8 mouse cellular contexts compared by ENCODE assay signal in genomic region chr2:65667590-65668436, GRCm38 (mm10). TPM values are rescaled to one million over a fixed set of nuclear protein-coding genes. Genes with fewer than 3 reads are reported as not detected.
A peak's percentile ranks its signal among the peaks of the same experiment; 100 is the strongest.
DNase-seq lines count a peak whose midpoint lies in the region; ATAC-seq and TF ChIP-seq lines count a peak whose summit lies in the region.

No protein-coding gene starts in this region.

- no peaks in the 10 kb centered on the region for H3K36me3 ChIP-seq in kidney, embryonic 14.5 days (ENCODE audit: control insufficient read depth, insufficient read depth, low read length)
- H3K36me3 ChIP-seq in embryonic facial prominence, embryonic 11.5 days (replicated peaks; ENCODE audit: control insufficient read depth, insufficient read depth, low read depth, low read length), result no peaks in the 10 kb centered on the region
- no peaks in the 10 kb centered on the region for H3K36me3 ChIP-seq in hindbrain, postnatal 0 days (ENCODE audit: insufficient read depth, low read length)
- no peaks in the 10 kb centered on the region for H3K36me3 ChIP-seq in midbrain, embryonic 16.5 days (ENCODE audit: control insufficient read depth, insufficient read depth, low read length)

- peak overlapping the region; percentile 37 for H3K4me3 ChIP-seq in kidney, embryonic 14.5 days (ENCODE audit: low read length)
- peak overlapping the region; percentile 26; the same call in 1 of the 2 replicates for H3K4me3 ChIP-seq in embryonic facial prominence, embryonic 11.5 days (ENCODE audit: low read depth, low read length)
- peak overlapping the region; percentile 49 for H3K4me3 ChIP-seq in hindbrain, postnatal 0 days (ENCODE audit: low read length)
- H3K4me3 ChIP-seq in midbrain, embryonic 16.5 days (ENCODE audit: low read depth, low read length), result peak overlapping the region; percentile 54

- DNase-seq in kidney, postnatal 10 days, result no peak
- DNase-seq in embryonic facial prominence, embryonic 11.5 days (ENCODE audit: low spot score), result no peak
- DNase-seq in hindbrain, postnatal 0 days (ENCODE audit: low spot score), result no peak
- no peak for DNase-seq in gastrocnemius, postnatal 36 days
- DNase-seq in embryo, embryonic 11 days, result no peak
- no peak for DNase-seq in ovary, postnatal 36 days (ENCODE audit: low spot score)

- intact Hi-C loops in gastrocnemius, postnatal 36 days (cut with DNase I), result loop anchor here (5.0 kb wide), 1 partner anchor 271 kb away; no protein-coding TSS in a partner anchor

- H3K27ac ChIP-seq in kidney, embryonic 14.5 days (ENCODE audit: low read depth, low read length), result no peak overlapping the region
- H3K27ac ChIP-seq in embryonic facial prominence, embryonic 11.5 days (replicated peaks; ENCODE audit: low read depth, low read length), result no peak overlapping the region
- H3K27ac ChIP-seq in hindbrain, postnatal 0 days, result peak overlapping the region; percentile 46; the same call in 1 of the 2 replicates
- peak overlapping the region; percentile 70 for H3K27ac ChIP-seq in midbrain, embryonic 16.5 days (ENCODE audit: low read length)

- peak; percentile 56 for ATAC-seq in kidney, embryonic 14.5 days (ENCODE audit: low FRiP score, low TSS enrichment)
- ATAC-seq in embryonic facial prominence, embryonic 11.5 days (replicated peaks; ENCODE audit: insufficient number of reproducible peaks, low FRiP score, low TSS enrichment, low read depth), result peak; percentile 63
- ATAC-seq in hindbrain, postnatal 0 days, result peak; percentile 61
- ATAC-seq in midbrain, embryonic 16.5 days, result peak; percentile 54

- peak overlapping the region; percentile 31; the same call in 1 of the 2 replicates for H3K9ac ChIP-seq in kidney, embryonic 14.5 days (ENCODE audit: low read depth, low read length)
- no peak overlapping the region for H3K9ac ChIP-seq in embryonic facial prominence, embryonic 11.5 days (replicated peaks; ENCODE audit: low read length)
- H3K9ac ChIP-seq in hindbrain, postnatal 0 days (replicated peaks; ENCODE audit: low read length), result peak overlapping the region; percentile 33; the same call in 1 of the 2 replicates
- H3K9ac ChIP-seq in midbrain, embryonic 16.5 days (ENCODE audit: low read depth, low read length), result 0 out of 2 replicates have a peak overlapping the region, but pooled peaks have one; percentile 48

- no peaks in the 10 kb centered on the region for H3K4me1 ChIP-seq in kidney, embryonic 14.5 days (ENCODE audit: control insufficient read depth, insufficient read depth, low read length)
- no peaks in the 10 kb centered on the region for H3K4me1 ChIP-seq in embryonic facial prominence, embryonic 11.5 days (ENCODE audit: control insufficient read depth, insufficient read depth, low read length)
- no peaks in the 10 kb centered on the region for H3K4me1 ChIP-seq in hindbrain, postnatal 0 days (ENCODE audit: insufficient read depth, low read length)
- peaks cover 19% of the 10 kb centered on the region for H3K4me1 ChIP-seq in midbrain, embryonic 16.5 days (ENCODE audit: control insufficient read depth, insufficient read depth, low read length)

- no peaks in the 10 kb centered on the region for H3K9me3 ChIP-seq in kidney, embryonic 14.5 days (ENCODE audit: control insufficient read depth, low read length)
- H3K9me3 ChIP-seq in embryonic facial prominence, embryonic 11.5 days (replicated peaks; ENCODE audit: control insufficient read depth, low read length), result no peaks in the 10 kb centered on the region
- H3K9me3 ChIP-seq in hindbrain, postnatal 0 days (ENCODE audit: low read length), result no peaks in the 10 kb centered on the region
- no peaks in the 10 kb centered on the region for H3K9me3 ChIP-seq in midbrain, embryonic 16.5 days (replicated peaks; ENCODE audit: control insufficient read depth, low read length, poor library complexity, severe bottlenecking)

- TF ChIP-seq CTCF in hindbrain, postnatal 0 days (IDR thresholded peaks at IDR 0.05; ENCODE audit: low read depth), result no peak

- H3K27me3 ChIP-seq in kidney, embryonic 14.5 days (ENCODE audit: control insufficient read depth, insufficient read depth, low read length), result no peaks in the 10 kb centered on the region
- H3K27me3 ChIP-seq in embryonic facial prominence, embryonic 11.5 days (ENCODE audit: control insufficient read depth, insufficient read depth, low read length), result no peaks in the 10 kb centered on the region
- no peaks in the 10 kb centered on the region for H3K27me3 ChIP-seq in hindbrain, postnatal 0 days (ENCODE audit: insufficient read depth, low read length)
- H3K27me3 ChIP-seq in midbrain, embryonic 16.5 days (ENCODE audit: control insufficient read depth, insufficient read depth, low read depth, low read length), result no peaks in the 10 kb centered on the region

- 55% methylated on average over 18 of the region's 18 CpGs for WGBS in kidney, embryonic 14.5 days
- WGBS in embryonic facial prominence, embryonic 11.5 days, result 53% methylated on average over 18 of the region's 18 CpGs
- WGBS in hindbrain, postnatal 0 days, result 47% methylated on average over 18 of the region's 18 CpGs
- 45% methylated on average over 18 of the region's 18 CpGs for whole genome bisulfite sequencing in midbrain, embryonic 16.5 days

- peak overlapping the region; percentile 45 for H3K4me2 ChIP-seq in kidney, embryonic 14.5 days (replicated peaks; ENCODE audit: low read depth, low read length)
- peak overlapping the region; percentile 34; the same call in 1 of the 2 replicates for H3K4me2 ChIP-seq in embryonic facial prominence, embryonic 11.5 days (ENCODE audit: low read depth, low read length)
- peak overlapping the region; percentile 55 for H3K4me2 ChIP-seq in hindbrain, postnatal 0 days (ENCODE audit: low read depth, low read length)
- peak overlapping the region; percentile 76 for H3K4me2 ChIP-seq in midbrain, embryonic 16.5 days (ENCODE audit: low read length)

RNA-seq across cellular contexts. Expression of gene Scn2a, which starts 47.2 kb away (rescaled TPM):
- polyA plus RNA-seq in kidney, embryonic 14.5 days (2014; fragmentation: Nextera tagmentation; extraction: Ambion mirVana), result 3.6 and 3.9 TPM in 2 replicates
- polyA plus RNA-seq in embryonic facial prominence, embryonic 11.5 days (2014; fragmentation: Nextera tagmentation; extraction: Ambion mirVana), result 5.5 and 5.8 TPM in 2 replicates
- total RNA-seq in hindbrain, postnatal 0 days (2014; rRNA removed), result 83.0 and 85.7 TPM in 2 replicates
- 56.7 and 59.6 TPM in 2 replicates for polyA plus RNA-seq in hindbrain, postnatal 0 days (2015; fragmentation: Nextera tagmentation; extraction: Ambion mirVana)
- 55.5 and 56.7 TPM in 2 replicates for polyA plus RNA-seq in midbrain, embryonic 16.5 days (2015; fragmentation: Nextera tagmentation; extraction: Ambion mirVana)
- total RNA-seq in gastrocnemius, postnatal 36 days (2021), result under 1 TPM; 0.35 to 0.54 TPM

Comparison
In these comparisons a context has a peak if more than half of its experiments do, and no peak if none do; other contexts are left out.
1. H3K27ac ChIP-seq: peak in hindbrain, postnatal 0 days (single experiment) and midbrain, embryonic 16.5 days (single experiment); none in kidney, embryonic 14.5 days (single experiment) and embryonic facial prominence, embryonic 11.5 days (single experiment).
2. Peak in every context shown above with its lines, with median percentiles within 50 percentile points of each other: ATAC-seq, H3K4me2 ChIP-seq and H3K4me3 ChIP-seq.